Mouse (Mus musculus) left cerebral cortex, adult 8-10 months (tissue): Measurements from ENCODE around the gene Rundc1. TPM values are rescaled to one million over a fixed set of nuclear protein-coding genes. Genes with fewer than 3 reads are reported as not detected.
"Not testable (repeated sequence)": the region's sequence is repeated elsewhere in the genome, so short reads cannot be mapped to it uniquely, and the experiment has no call there.

ENCODE experiments used
- DNase-seq, 2 experiments: peaks; one replicate each; pipeline ENCODE4 v3.0.0; 2022; ENCODE audit warnings: low spot score in 2 of 2
- total RNA-seq, 4 experiments: library from RNA; stranded (reverse); gene quantifications; 2 replicates each; pipeline ENCODE4 v1.2.4; 2022

Gene Rundc1
- total RNA-seq, 4 experiments from 2014 or later = 31.1 to 37.3 (median 34.4) TPM

DNA sequence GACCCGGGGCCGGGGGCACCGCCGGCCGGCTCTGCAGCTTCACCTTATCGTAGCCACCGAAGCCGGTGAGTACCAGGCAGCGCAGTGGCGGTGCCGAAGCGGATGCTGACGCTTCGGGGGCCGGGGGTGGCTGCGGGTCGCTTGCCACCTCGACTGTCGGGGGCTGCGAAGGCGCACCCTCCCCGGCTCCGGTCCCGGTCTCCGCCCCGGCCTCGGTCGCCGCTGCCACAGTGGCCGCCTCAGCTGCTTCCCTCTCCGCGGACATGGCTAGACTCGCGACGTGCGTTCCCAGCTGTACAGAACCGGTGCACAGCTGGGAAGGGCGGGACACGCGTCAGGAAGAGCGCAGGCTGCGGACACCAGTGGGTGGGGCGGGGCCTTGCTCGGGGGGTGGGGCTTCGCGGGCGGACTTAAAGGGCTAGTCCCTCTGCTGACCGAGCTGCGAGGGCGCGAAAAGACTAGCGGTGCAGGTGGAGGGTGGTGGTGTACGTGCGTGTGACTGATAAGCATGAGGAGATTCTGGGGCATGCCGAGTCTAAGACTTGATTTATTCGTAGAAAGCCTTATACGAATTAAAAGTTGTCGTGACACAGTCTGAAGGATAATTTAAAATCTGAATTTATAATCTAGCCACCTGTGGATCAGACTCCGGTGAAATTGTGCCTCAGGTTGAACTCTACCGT lies 41.1 kb downstream of the Rundc1 start, which contains the start of gene Vat1:
Vat1 (minus strand) TSS at position 362 of the 683 bp plus-strand sequence.
- peak in 1 of 2 experiments; percentile 36 for DNase-seq

DNA sequence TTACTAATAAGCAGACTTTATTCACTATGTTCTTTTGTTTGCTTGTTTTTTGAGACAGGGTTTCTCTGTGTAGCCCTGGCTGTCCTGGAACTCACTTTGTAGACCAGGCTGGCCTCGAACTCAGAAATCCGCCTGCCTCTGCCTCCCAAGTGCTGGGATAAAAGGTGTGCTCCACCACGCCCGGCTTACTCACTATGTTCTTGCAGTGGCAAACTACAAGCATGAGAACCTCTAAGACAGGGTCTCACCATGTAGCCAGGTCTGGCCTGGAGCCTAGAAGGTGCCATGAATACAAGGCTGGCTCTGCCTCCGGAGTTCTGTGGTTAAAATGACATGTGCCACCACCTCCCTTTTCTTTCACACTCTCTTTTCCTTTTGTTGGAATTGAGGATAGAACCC lies 41.7 kb downstream of the Rundc1 start:
- DNase-seq = not testable (repeated sequence)

DNA sequence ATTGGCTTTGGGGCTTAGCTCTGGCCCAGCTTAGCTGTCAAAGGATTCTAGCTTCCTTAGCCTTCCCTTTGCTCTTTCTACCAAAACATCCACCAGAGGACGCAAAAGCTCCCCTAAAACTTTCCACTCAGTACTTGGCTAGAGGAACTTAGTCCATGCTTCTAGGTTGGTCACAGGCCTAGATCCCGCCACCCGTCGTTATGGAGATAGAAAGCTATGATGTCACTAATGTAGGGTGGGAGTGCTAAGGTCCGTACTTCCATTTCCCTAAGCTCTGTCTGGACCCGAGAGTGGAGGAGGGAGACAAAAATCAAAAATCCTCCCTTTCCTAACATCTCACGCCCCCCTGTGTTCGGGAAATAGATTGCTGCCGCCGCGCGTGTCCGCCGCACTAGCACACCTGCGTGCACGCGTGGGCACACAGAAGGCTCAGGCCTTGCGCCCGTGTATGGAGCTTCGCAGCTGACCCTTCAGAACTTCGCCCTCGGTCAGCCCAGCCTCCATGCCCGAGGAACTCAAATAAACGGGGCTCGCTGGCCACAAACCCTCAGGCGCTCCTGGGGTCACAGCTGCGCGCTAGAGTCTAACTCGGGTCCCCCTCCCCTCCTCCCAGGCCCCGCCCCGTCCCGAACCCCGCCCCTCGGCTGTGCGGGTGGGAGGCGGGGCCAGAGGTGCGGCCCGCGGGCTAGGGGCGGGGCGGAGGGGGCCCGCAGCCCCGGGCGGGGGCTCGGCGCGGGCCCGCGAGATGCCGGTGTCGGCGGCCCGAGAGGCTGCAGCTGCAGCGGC lies 42.8 kb downstream of the Rundc1 start:
- DNase-seq = peak; percentile 59 to 64

DNA sequence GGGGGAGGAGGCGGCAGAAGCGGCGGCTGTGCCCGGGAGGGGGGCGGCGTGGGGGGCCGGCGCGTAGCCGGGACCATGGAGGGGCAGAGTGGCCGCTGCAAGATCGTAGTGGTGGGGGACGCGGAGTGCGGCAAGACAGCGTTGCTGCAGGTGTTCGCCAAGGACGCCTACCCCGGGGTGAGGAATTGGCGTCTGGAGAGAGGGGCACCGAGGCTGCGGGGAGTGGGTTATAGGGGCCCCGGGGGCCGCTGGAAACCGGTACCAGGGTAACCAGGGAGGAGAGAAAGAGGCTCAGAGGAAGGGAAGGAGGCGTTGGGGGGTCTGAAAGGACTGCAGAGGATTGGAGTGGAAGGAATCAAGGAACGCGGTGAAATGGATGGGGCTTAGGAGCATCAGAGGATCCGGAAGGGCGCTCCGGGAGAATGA lies 43.4 kb downstream of the Rundc1 start:
- DNase-seq = peak in 1 of 2 experiments; percentile 23

DNA sequence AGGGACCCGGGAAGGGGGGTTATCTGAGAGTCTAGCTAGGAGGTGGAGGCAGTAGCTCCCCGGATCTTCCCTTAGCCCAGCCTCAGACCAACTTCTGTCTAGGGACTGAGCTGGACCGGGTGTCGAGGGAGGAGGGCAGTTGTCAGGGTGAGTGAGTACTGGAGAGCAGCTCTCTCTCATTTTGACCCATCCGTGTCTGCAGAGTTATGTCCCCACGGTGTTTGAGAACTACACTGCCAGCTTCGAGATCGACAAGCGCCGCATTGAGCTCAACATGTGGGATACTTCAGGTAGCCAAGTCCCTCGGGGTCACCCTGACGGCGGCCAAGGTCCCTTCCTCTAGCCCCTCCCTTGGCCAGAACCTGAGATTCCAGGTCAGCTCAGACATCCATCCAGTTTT lies 43.8 kb downstream of the Rundc1 start:
- DNase-seq = no peak

DNA sequence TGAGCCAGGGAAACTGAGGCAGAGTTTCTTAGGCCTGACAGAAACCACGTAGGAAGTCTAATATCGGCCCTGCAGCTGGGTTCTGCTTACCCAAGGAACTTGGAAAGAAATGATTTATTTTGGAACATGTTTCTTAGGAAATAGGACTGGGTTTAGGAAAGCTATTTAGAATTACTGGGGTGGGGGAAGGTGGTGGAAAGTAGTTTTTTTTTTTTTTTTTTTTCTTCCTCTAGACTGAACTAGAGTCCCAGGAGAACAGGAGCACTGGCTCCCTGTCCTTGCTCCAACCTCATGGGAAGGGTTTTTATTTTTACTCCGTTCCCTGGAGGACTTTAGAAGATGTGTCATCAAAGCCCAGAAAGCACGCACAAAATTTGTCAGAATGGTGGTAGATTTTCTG lies 44.3 kb downstream of the Rundc1 start:
- no peak for DNase-seq

DNA sequence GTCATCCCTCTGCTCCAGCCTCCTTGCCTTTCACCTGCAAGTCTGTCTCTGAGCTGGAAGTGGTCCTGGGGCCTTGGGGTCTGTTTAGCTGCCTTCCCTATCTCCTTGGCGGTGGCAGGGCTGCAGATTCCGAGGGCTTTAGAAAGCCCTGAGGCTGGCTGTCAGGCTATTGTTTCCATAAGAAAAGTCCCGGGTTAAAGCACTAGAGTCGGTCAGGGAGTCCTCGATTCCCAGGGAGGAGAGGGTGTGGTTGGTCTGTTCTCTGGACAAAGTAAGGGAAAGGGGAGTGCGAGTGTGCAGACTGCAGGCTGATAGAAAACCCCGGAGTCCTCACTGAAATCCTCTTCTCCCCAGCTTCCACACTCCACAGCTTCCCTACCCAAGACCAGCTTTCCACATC lies 45.3 kb downstream of the Rundc1 start:
- no peak for DNase-seq

DNA sequence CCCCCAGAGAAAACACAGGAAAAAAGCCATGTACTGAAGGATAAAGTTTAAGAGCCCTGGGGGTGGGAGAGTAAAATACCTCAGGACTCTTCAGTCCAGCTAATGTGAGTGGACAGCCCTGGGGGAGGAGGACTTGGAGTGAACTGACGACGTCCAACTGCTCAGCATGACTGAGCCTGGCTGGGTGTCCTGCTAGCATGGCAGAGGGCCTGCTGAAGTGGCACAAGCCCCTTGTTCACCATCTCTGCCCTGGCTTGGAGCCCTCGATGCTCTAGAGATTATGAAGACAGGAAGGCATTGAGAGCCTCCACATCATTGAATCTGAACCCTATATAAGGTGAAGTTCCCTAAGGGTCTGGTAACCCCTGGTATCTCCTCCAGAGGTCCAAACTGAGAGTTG lies 47.0 kb downstream of the Rundc1 start:
- DNase-seq = no peak

DNA sequence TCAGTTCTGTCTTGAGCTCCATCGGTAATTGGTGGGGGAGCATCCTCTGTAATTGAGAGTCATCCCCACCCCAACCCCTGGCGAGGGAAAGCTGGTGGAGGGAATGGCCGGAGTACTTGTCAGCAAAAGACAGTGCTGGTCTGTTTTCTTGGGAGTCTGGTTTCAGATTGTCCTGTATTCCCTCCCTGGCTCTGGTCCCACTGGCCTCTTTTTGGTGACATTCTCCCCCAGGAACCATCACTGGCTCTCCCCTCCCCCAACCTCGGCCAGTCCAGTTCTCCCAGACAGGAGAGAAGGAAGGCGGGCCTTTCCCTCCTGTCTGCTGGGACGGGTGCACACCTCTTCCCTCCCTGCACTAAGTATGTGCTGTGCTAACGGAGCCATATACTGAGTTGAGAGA lies 47.5 kb downstream of the Rundc1 start:
- no peak for DNase-seq

DNA sequence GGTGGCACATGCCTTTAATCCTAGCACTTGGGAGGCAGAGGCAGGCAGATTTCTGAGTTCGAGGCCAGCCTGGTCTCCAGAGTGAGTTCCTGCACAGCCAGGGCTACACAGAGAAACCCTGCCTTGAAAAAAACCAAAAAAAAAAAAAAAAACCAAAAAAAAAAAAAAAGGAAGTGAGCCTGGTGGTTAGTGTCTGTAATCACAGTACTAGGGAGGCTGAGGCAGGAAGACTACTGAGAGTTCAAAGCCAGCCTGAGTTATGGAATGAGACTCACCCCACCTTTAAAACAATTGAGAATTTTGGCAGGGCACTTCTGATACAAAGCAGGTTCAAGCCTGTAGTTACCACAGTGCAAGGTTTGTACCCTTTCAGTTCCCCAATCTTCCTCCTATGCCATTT lies 48.8 kb downstream of the Rundc1 start:
- DNase-seq = not testable (repeated sequence)

DNA sequence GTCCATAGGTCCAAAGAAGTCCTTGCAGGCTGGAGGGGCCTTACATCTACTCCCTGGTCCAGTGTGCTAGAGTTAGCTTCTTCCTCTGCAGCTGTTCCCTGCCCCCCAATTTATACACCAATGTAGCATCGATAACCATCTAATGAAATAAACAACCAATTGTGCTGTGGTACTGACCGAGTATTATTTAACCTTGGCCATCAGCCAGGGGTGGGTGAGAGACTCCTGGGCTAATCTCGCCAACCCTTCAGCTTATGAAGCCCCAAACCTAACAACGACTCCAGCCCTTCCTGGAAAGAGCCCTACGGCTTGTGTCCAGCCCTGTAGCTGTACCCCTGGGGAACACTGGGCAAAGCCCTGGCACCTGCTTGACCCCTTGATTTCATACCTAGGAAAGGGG lies 49.4 kb downstream of the Rundc1 start:
- DNase-seq = no peak

DNA sequence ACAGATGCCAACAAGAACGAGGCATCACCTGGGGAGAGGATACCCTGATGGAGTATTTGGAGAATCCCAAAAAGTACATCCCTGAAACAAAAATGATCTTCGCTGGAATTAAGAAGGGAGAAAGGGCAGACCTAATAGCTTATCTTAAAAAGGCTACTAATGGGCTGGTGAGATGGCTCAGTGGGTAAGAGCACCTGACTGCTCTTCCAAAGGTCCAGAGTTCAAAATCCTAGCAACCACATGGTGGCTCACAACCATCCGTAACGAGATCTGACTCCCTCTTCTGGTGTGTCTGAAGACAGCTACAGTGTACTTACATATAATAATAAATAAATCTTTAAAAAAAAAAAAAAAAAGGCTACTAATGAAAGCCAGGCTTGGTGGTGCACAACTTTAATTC lies 51.5 kb downstream of the Rundc1 start:
- not testable (repeated sequence) for DNase-seq

DNA sequence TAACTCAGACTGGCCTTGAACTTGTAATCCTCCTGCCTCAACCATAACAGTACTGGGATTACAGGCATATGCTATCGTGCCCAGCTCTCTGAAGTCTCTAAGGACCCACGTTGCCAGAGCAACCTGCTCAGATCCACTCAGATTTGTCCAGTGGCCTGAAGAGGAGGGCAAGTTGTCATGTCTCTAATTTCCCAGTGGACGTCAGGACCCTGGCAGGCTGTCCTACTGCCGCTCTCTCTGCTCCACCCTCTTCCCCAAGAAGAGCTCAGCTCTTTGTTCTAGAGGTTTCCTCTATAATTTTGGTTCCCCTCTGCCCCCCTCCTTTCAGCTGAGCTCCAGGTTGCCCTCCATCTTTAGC lies 52.3 kb downstream of the Rundc1 start:
- DNase-seq = no peak

DNA sequence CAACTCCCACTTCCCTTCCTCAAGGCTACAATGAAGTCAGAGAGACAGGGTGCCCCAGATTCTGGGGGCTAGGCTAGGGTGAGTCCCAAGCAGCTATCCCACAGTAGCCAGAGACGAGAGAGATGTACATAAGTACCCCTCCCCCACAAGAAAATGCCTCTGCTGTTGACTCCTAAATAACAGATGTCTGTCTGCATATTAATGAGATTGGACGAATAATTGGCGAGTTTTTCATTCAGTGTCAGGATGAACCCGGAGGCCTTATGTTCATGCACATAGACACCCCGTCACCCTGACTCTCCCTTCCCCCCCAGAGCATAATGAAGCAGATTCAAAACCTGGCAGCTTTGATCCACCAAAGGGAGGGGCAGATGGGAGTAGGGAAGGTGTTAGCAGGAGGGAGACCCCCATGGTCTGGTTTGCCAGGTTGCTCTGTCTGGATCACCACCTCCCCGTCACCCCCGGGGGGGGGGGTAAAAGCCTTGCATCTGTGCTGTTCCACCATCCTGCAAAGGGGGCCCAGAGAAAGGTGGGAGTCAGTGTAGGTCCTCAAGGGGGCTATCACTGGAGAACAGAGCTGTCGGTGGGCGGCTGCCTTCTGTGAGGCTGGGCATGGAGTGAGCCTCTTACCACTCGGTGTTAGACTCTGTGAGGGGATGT lies 52.8 kb downstream of the Rundc1 start:
- no peak for DNase-seq

DNA sequence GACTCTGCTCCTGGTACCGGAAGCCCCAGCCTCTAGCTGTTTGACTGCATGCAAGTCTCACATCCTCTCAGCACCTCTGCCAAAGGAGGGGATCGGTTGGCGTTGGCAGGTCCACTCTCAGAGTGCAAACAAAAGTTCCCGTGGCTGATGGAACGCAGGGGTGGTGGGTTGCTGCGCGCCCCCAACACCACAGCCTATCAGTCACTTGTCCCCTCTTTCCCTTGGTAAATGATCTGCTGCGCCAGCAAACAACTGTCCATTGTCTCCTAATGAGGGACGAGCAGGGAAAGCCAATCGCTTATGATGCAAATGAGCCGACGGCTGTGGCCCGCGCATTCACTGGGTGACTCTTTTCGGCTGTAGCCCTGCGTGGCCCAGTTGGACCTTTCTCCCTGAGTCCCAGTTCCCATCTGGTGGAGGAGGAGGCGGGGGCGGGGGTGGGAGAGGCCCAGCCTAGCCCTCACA lies 54.3 kb downstream of the Rundc1 start:
- DNase-seq = no peak

DNA sequence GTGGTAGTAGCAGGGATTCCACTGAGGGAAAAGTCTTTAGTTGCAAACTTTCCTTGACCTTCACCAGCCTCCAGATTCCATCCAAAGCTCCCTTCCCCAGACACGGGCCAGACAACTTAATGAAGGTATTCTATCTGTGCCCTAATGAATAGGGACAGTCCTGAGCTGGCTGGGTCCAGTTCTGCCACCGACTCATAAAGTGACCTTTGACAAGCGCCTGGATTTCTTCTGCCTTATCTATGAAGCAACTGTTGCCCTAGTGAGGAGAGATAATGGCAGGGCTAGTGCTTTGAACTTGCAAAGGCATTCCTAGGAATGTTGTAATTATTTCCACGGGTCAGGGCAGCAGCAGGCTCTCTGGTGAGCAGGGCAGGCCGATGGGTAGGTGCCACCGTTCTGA lies 56.0 kb downstream of the Rundc1 start:
- DNase-seq = no peak

DNA sequence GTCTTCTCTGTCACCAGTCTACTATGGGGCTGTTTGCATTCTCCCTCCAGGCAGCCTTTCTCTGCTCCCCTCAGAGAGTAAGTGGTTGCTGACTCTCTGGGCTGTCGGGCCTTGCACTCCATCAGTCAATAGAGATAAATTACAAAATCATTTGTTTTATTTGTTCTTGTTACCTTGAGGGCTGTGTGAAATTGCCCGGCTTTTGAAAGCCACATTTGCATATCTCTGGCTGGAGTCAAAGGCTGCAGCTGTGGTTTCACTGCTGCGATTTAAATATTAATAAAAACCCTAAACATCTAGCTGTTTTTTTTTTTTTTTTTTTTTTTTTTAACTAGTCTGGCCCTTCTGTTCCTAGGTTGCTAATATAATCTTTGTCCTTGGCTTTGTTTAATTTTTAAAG lies 58.9 kb downstream of the Rundc1 start:
- DNase-seq = no peak

DNA sequence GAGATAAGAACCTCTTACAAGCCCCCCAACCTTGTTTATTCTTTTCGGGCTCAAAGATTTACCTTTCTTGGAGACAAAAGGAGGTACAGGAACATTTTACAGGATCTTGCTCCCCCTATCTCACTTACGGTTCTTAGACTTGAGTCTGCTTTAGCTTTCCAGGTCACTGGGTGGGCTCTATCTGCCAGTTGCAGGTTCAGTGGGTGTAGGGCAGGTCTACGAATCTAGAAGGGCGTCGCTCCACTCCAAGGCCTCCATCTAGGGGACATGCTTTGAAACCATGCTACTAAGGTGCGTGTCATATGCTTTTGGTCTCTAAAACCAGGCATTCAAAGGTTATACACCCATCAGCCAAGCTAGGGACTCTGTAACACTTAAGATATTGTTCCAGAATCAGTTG lies 59.4 kb downstream of the Rundc1 start:
- no peak for DNase-seq

DNA sequence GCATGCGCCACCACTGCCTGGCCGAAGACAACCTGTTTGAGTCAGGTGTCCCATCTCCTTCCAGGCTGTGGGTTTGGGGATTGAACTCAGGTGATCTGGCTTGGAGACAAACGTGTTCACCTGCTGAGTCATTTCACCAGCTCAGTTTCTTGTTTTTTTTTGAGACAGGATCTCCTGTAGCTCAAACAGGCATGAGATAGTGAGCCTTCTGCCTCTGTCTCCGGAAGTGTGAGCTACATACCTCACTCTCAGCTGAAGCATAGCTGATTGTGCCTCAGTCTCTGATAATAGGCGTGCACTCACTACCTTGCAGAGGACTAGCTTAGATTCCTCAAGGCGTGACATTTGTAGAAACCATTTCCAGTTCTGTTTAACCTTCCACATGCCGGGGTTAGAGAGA lies 59.9 kb downstream of the Rundc1 start:
- no peak for DNase-seq
